Mouse (Mus musculus) embryonic fibroblast, embryonic 13.5 days (primary cell): ENCODE measurements around the gene Ppfibp2.

Source experiments
- CTCF ChIP-seq: IDR thresholded peaks from 2 replicates; pipeline ENCODE4 v1.5.1; 2011; ENCODE audit warnings: mild to moderate bottlenecking, control low read depth, low read length, moderate library complexity, borderline replicate concordance; ENCODE audit not compliant: insufficient read depth
- POLR2A ChIP-seq: IDR thresholded peaks from 2 replicates; pipeline ENCODE4 v1.6.1; 2011; ENCODE audit warnings: low read depth, mild to moderate bottlenecking, control low read depth, low read length, moderate library complexity

GRCm38 (mm10) chr7:107708491-107709112 lies 113.6 kb downstream of the Ppfibp2 start:
- TF ChIP-seq CTCF (peak; percentile 35; the same call in 1 of the 2 replicates), POLR2A (no peak)
